Mouse (Mus musculus) stomach, embryonic 16.5 days (tissue): ENCODE measurements at regions not wholly inside any gene's neighbourhood (a gene's known extent, or its start where the extent isn't known, plus 50 kb on each side); places are given as distances from the start of the nearest gene placed in this dataset.

Experiments used
- ATAC-seq: fragments of 200-750 bp; cut with Nextera tagmentation; 2 replicates; pipeline ENCODE4 v1.8.0; 2017; ENCODE audit warnings: moderate number of reproducible peaks, moderate TSS enrichment; ENCODE audit not compliant: insufficient read depth, low FRiP score
- H3K27ac ChIP-seq: fragments of 300-500 bp; sonication (generic); 2 replicates; pipeline ENCODE4 v1.5.1; 2014; ENCODE audit warnings: low read length
- H3K27me3 ChIP-seq: fragments of 300-500 bp; sonication (generic); 2 replicates; pipeline ENCODE4 v1.6.1; 2014; ENCODE audit warnings: low read length, control low read depth, mixed read lengths; ENCODE audit not compliant: control insufficient read depth, insufficient read depth
- H3K36me3 ChIP-seq: fragments of 300-500 bp; sonication (generic); 2 replicates; pipeline ENCODE4 v1.6.1; 2014; ENCODE audit warnings: low read length; ENCODE audit not compliant: control insufficient read depth, insufficient read depth
- H3K4me1 ChIP-seq: fragments of 300-500 bp; sonication (generic); 2 replicates; pipeline ENCODE4 v1.6.1; 2014; ENCODE audit warnings: low read length, control low read depth, mixed read lengths; ENCODE audit not compliant: control insufficient read depth, insufficient read depth
- H3K4me2 ChIP-seq: fragments of 300-500 bp; sonication (generic); 2 replicates; pipeline ENCODE4 v1.6.1; 2014; ENCODE audit warnings: low read depth, low read length, mixed read lengths
- H3K4me3 ChIP-seq: fragments of 300-500 bp; sonication (generic); replicated peaks from 2 replicates; pipeline ENCODE4 v1.5.1; 2014; ENCODE audit warnings: mild to moderate bottlenecking, low read length
- H3K9ac ChIP-seq: fragments of 300-500 bp; sonication (generic); 2 replicates; pipeline ENCODE4 v1.6.1; 2014; ENCODE audit warnings: low read length
- H3K9me3 ChIP-seq: fragments of 300-500 bp; sonication (generic); replicated peaks from 2 replicates; pipeline ENCODE4 v1.6.1; 2016; ENCODE audit warnings: low read length, control low read depth; ENCODE audit not compliant: control insufficient read depth
- WGBS: fragments of 180-500 bp; shearing (Covaris S2); extraction: QIAGEN DNeasy Blood & Tissue Kit; methylation state at CpG from one replicate; pipeline ENCODE4 v1.1.7; 2014; 5-methylcytosine and 5-hydroxymethylcytosine counted together

DNA sequence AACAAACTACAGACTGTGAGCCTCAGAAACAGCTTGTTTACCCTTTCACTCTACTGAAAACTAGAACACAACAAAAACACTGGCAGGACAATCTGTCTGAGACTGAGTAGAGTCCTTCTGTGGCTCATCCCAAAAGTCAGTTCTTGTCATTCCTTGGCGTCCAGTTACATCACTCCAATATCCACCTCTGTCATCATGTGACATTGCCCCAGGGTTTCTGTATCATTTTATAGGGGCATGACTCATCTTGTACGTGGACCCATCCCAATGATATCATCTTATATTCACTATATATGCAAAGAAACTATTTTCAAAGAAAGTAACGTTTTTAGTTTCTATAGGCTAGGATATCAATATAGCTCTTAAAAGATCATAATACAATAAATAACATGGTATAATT lies 152.3 kb downstream of the Dkk2 start:
- no peak overlapping the region for H3K4me2 ChIP-seq
- 69% methylated on average over 3 of the region's 3 CpGs for WGBS
- ATAC-seq = no peak
- H3K27ac ChIP-seq = no peak overlapping the region
- no peak overlapping the region for H3K4me3 ChIP-seq
- no peak overlapping the region for H3K9ac ChIP-seq
- H3K4me1 ChIP-seq = no peaks in the 10 kb centered on the region
- H3K27me3 ChIP-seq = no peaks in the 10 kb centered on the region
- no peaks in the 10 kb centered on the region for H3K36me3 ChIP-seq
- H3K9me3 ChIP-seq = no peaks in the 10 kb centered on the region

DNA sequence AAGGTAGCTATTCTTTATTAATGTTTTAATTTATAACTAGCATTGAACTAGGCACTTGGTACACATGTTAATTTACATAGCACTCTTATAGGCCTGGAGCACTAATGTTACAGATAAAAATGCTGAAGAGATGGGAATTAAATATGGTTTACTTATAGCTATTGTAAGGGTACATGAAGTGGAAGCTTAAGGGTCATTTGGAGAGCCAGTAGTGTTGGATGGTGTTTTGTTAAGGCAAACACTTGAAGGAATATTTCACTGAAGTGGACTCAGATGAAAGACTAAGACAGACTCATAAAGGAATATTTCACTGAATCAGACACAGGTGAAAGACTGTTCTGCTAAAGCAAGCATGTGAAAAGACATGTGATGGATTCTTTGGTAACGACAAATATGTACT lies 172.7 kb downstream of the Dkk2 start:
- no peak overlapping the region for H3K27ac ChIP-seq
- no peak overlapping the region for H3K9ac ChIP-seq
- H3K9me3 ChIP-seq = no peaks in the 10 kb centered on the region; the same call in 1 of the 2 replicates
- H3K4me2 ChIP-seq = no peak overlapping the region
- no peaks in the 10 kb centered on the region for H3K27me3 ChIP-seq
- no peak for ATAC-seq
- H3K4me3 ChIP-seq = no peak overlapping the region
- H3K36me3 ChIP-seq = no peaks in the 10 kb centered on the region
- WGBS = 73% methylated on average over 1 of the region's 1 CpGs
- no peaks in the 10 kb centered on the region for H3K4me1 ChIP-seq

DNA sequence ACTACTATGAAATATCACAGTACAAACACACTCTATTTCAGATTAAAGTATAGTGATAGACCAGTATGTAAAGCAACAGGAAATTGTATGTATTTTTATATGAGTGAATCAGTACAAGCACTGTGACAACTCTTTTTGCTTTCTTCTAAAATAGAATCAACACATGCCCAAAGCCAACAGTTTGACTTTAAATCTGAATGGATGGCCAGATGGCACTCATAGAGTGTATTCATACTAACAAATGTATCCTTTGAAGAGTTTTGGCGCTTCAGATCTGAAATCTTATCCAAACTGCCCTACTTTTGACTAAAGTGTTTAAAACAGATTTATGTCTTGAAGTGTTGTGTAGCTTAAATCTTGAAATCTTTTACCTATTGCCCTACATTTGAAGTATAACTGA lies 184.5 kb downstream of the Dkk2 start:
- Histone ChIP-seq H3K4me2 (no peak overlapping the region), H3K9me3 (no peaks in the 10 kb centered on the region), H3K27me3 (no peaks in the 10 kb centered on the region), H3K4me1 (no peaks in the 10 kb centered on the region), H3K36me3 (no peaks in the 10 kb centered on the region), H3K4me3 (no peak overlapping the region), H3K9ac (no peak overlapping the region), H3K27ac (no peak overlapping the region)
- WGBS = 52% methylated on average over 1 of the region's 1 CpGs
- ATAC-seq = no peak

DNA sequence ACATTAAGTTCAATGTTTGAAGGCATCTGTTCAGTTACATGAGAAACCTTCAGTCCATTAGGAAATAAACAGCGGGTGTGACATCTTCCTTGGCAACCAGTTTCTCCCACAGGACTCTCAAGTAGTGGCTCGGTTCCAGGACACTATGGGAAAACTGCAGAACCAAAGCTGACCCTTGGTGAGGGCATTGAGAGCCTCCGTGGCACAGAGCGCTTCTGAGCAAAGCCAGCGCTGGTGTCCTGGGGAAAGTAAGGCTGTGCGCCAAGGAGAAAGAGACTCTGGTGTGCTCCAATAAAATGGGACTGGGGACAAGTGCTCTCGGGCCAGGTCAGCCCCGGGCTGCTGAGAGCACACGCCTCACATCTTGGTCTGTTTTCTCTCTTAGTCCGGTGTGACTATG lies 189.7 kb downstream of the Dkk2 start:
- Histone ChIP-seq H3K4me3 (no peak overlapping the region), H3K27ac (peak overlapping the region; percentile 21; the same call in 1 of the 2 replicates), H3K36me3 (no peaks in the 10 kb centered on the region), H3K27me3 (no peaks in the 10 kb centered on the region), H3K9me3 (no peaks in the 10 kb centered on the region), H3K9ac (no peak overlapping the region), H3K4me1 (no peaks in the 10 kb centered on the region), H3K4me2 (no peak overlapping the region)
- 81% methylated on average over 10 of the region's 10 CpGs for WGBS
- no peak for ATAC-seq

DNA sequence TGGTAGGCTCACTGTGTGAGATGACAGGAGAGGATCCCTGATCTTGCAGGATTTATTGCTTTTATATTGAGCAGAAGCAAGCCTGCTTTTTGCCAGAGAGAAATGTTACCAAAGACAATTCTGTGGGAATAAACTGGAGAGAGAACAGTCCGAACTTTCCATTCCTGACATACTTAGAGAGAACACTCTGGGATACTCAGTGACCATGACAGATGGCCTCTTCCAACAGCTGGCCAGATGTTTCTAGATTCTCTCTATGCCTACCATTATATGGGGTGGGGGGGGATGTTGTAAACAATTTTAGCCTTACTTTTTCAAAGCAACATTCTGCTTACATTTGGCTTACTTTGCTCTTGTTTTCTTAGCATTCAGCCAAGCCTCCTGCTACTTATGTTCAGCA lies 192.7 kb downstream of the Dkk2 start:
- 36% methylated on average over 1 of the region's 1 CpGs for WGBS
- no peak overlapping the region for H3K4me3 ChIP-seq
- peak; percentile 53; the same call in 1 of the 2 replicates for ATAC-seq
- H3K27me3 ChIP-seq = no peaks in the 10 kb centered on the region
- H3K9ac ChIP-seq = no peak overlapping the region
- H3K4me2 ChIP-seq = no peak overlapping the region
- H3K9me3 ChIP-seq = no peaks in the 10 kb centered on the region
- H3K27ac ChIP-seq = no peak overlapping the region
- H3K36me3 ChIP-seq = no peaks in the 10 kb centered on the region
- H3K4me1 ChIP-seq = no peaks in the 10 kb centered on the region

DNA sequence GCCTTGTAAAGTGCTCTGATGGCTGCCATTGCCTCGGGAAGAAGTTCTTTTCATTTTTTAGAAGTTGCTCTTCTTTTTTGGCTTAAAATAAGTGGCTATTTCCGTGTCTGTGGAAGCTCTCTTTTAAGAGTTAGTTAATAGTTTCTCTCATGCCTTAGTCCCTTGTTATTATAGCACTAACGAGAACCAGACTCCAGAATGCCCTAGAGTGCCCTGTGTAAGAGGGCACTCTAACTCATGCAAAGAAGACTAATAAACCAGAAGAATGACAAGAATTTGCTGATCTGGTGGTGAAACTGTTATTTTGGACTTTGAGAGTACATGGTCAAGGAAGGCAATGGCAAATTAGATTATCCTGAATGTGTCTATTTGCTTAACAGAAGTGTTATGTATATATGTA lies 202.6 kb downstream of the Dkk2 start:
- Histone ChIP-seq H3K36me3 (no peaks in the 10 kb centered on the region), H3K4me1 (no peaks in the 10 kb centered on the region), H3K27me3 (no peaks in the 10 kb centered on the region), H3K9me3 (peaks cover 4% of the 10 kb centered on the region; the same call in 1 of the 2 replicates), H3K9ac (no peak overlapping the region), H3K4me3 (no peak overlapping the region), H3K4me2 (no peak overlapping the region), H3K27ac (no peak overlapping the region)
- ATAC-seq = no peak
- 65% methylated on average over 3 of the region's 3 CpGs for WGBS

DNA sequence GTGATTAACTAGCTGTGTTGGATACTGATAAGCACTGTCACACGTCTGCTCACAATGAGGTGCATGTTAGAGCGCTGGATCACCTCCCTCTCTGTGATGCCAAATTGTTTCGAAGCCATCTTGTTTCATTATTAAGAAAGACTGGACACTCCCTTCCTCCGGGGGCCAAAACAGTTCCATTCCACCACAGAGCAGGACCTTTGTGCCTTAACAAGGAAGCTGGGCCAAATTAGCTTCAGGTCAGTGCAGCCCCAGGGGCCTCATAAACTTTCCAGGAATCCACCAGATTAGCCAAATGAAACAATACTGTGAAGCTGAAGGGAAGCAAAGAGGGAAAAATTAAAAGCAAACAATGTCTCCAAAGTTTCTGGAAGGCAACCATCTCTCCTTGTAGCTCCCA lies 241.9 kb downstream of the Dkk2 start:
- WGBS = 79% methylated on average over 4 of the region's 4 CpGs
- no peak for ATAC-seq
- Histone ChIP-seq H3K27ac (no peak overlapping the region), H3K36me3 (no peaks in the 10 kb centered on the region), H3K27me3 (no peaks in the 10 kb centered on the region), H3K4me2 (no peak overlapping the region), H3K9ac (no peak overlapping the region), H3K4me3 (no peak overlapping the region), H3K4me1 (no peaks in the 10 kb centered on the region), H3K9me3 (0 out of 2 replicates have a peak, but pooled peaks cover 3% of the 10 kb centered on the region)

DNA sequence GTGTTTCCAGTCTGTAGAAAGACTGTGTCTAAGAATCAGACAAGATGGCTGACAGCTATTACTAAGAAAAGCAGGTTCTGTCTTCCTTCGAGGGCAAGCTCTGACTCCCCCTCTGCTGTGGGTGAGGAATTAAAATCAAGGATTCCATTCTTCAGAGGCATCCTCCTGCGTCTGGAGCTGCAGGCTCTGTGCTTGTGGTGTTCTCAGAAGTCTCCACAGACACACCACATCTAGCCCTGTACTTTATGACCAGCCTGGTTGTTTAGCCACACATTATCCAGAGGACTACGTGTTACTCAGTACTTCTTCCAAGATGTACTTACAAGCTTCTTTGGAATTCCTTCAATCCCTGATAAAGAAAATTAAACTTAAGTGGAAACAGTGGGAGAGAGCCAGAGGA lies 258.5 kb downstream of the Dkk2 start:
- H3K4me1 ChIP-seq = no peaks in the 10 kb centered on the region
- H3K4me2 ChIP-seq = no peak overlapping the region
- H3K9ac ChIP-seq = no peak overlapping the region
- H3K9me3 ChIP-seq = no peaks in the 10 kb centered on the region
- no peak overlapping the region for H3K4me3 ChIP-seq
- H3K27me3 ChIP-seq = no peaks in the 10 kb centered on the region
- no peak overlapping the region; the same call in 1 of the 2 replicates for H3K27ac ChIP-seq
- WGBS = 29% methylated on average over 3 of the region's 3 CpGs
- H3K36me3 ChIP-seq = no peaks in the 10 kb centered on the region
- 0 out of 2 replicates have a peak, but pooled peaks have one; percentile 17 for ATAC-seq

DNA sequence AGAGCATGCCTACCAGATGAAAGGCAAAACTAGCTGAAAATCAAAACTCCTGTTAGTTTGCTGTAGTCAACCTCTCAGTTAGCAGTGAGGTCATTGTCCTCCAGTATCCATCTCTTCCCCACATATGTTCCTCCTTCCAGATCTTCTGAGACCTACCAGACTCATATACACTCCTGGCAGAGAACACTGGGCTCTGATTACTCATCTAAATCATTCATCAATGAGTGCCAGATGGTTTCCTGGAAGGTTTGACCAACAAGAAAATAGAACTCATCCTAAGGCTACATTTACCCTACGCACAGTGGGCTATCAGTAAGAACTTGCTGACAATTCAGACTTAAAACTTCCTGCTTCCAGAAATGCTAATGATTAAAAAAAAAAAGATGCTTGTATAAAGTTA lies 260.8 kb downstream of the Dkk2 start:
- H3K4me3 ChIP-seq = no peak overlapping the region
- no peaks in the 10 kb centered on the region for H3K9me3 ChIP-seq
- no peak overlapping the region for H3K27ac ChIP-seq
- 83% methylated on average over 1 of the region's 1 CpGs for WGBS
- H3K9ac ChIP-seq = no peak overlapping the region
- H3K27me3 ChIP-seq = no peaks in the 10 kb centered on the region
- ATAC-seq = no peak
- no peaks in the 10 kb centered on the region for H3K36me3 ChIP-seq
- H3K4me2 ChIP-seq = no peak overlapping the region
- H3K4me1 ChIP-seq = no peaks in the 10 kb centered on the region

DNA sequence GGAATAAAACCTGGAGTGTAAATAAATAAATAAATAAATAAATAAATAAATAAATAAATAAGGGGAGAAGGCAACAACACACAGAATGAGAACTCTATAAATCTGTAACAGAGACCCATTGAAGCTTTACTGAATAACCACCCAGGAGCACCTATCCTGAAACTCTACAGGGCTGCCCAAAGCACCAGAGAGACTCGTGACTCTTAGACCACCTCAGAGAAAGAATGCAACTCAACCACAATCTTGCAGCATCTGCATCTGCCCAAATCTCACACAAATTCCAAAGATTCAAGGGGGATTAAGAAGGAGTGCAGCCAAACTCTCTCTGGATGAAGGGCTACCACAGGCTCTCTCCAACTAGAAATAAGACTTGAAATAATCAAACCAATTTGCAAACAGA lies 264.5 kb downstream of the Dkk2 start:
- no peak for ATAC-seq
- no peaks in the 10 kb centered on the region for H3K27me3 ChIP-seq
- WGBS = 35% methylated on average over 1 of the region's 1 CpGs
- H3K9ac ChIP-seq = no peak overlapping the region
- no peak overlapping the region for H3K4me2 ChIP-seq
- no peaks in the 10 kb centered on the region for H3K4me1 ChIP-seq
- no peaks in the 10 kb centered on the region for H3K9me3 ChIP-seq
- no peak overlapping the region for H3K4me3 ChIP-seq
- no peak overlapping the region for H3K27ac ChIP-seq
- no peaks in the 10 kb centered on the region for H3K36me3 ChIP-seq
